Mouse (Mus musculus): ENCODE data around the gene C1rb. TPM values are rescaled to one million over a fixed set of nuclear protein-coding genes. Genes with fewer than 3 reads are reported as not detected.
"Not testable (repeated sequence)": the region's sequence is repeated elsewhere in the genome, so short reads cannot be mapped to it uniquely, and the experiment has no call there.

C1rb gene
- total RNA-seq (2021): under 1 TPM; 0.14 to 0.20 TPM
- long read RNA-seq, experiment 1: 0 reads
- long read RNA-seq, experiment 2: 0 reads

- peak; percentile 95 for TF ChIP-seq CTCF (IDR thresholded peaks at IDR 0.05)
- peak; percentile 46 to 72 for DNase-seq (ENCODE audit: extremely low spot score in 1 of 2, low spot score in 2 of 2)
- intact Hi-C loops (cut with DNase I): loop anchor here (1.0 to 5.0 kb wide), 3 partner anchors 67 to 187 kb away; partner anchors contain the start of genes Atn1, C1s2 and Gm45234
- H3K27ac ChIP-seq: no peak within 1 kb of the TSS
- H3K4me3 ChIP-seq: no peak within 1 kb of the TSS
Measured at GRCm38 (mm10) chr6:124570026-124570425, at the start of gene C1rb. C1rb (plus strand) TSS chr6:124570294.

DNA sequence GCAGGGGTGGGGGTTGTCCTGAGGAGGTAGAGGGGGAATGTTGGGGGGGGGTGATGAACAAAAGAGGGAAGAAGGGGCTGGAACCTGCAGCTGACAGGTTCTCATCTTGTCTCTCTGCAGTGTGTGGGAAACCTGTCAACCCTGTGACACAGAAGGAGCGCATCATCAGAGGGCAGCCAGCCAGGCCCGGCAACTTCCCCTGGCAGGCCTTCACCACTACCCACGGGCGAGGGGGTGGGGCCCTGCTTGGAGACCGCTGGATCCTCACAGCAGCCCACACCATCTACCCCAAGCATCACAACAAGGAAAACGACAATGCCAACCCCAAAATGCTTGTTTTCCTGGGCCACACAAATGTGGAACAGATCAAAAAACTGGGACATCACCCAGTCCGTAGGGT lies 48.0 kb upstream of the C1rb start:
- H3K4me3 ChIP-seq; intact Hi-C loops (cut with DNase I); H3K27ac ChIP-seq: not testable (repeated sequence)
- DNase-seq (ENCODE audit: extremely low spot score in 1 of 2, low spot score in 2 of 2): peak; percentile 25 to 73

DNA sequence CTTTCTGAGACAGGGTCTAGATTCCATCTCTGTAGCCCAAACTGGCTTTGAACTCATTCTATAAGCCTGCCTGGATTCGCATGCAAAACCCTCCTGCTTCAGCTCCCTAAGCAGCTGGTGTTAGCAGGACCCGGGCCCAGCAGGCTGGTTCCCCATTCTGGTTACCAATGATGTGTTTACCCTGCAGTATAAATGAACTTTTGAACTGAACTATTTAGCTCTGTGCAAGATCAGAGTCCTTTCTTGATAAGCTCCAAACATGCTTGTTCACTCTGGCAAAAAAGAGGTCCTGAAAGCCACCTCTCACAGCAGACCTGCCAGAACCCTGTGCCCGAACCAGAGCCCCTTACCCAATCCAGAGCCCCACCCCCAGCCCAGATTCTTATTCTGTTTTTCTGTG lies 42.2 kb upstream of the C1rb start:
- TF ChIP-seq CTCF (IDR thresholded peaks at IDR 0.05): no peak
- intact Hi-C loops (cut with DNase I): no loop called here
- no peak for DNase-seq (ENCODE audit: extremely low spot score in 1 of 2, low spot score in 2 of 2)
- Histone ChIP-seq H3K27ac (no peak overlapping the region), H3K4me3 (no peak overlapping the region)

DNA sequence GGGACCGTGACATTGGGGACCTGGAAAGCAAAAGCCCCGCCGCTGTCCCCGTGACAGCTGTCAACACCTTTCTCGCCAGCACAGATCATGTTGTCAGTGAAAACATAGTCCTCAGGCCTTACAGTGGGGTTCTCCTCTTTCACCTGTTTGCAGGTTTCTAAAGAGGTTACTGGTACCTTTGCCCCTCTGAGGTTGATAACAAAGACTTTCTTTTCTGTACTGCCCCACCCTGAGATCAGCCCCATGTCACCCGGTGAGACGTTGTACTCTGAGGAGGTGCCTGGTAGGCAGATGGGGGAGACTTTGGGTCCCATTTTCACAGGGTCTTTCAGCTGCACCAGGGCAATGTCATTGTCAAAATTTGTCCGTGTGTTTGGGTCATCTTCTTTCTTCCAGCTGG lies 39.0 kb upstream of the C1rb start:
- no peak overlapping the region for H3K4me3 ChIP-seq
- intact Hi-C loops (cut with DNase I): no loop called here
- no peak overlapping the region for H3K27ac ChIP-seq
- no peak for DNase-seq (ENCODE audit: extremely low spot score in 1 of 2, low spot score in 2 of 2)
- no peak for TF ChIP-seq CTCF (IDR thresholded peaks at IDR 0.05)

GRCm38 (mm10) chr6:124536125-124536829 lies 33.8 kb upstream of the C1rb start:
- H3K4me3 ChIP-seq; H3K27ac ChIP-seq; DNase-seq (ENCODE audit: extremely low spot score in 1 of 2, low spot score in 2 of 2); intact Hi-C loops (cut with DNase I): not testable (repeated sequence)

DNA sequence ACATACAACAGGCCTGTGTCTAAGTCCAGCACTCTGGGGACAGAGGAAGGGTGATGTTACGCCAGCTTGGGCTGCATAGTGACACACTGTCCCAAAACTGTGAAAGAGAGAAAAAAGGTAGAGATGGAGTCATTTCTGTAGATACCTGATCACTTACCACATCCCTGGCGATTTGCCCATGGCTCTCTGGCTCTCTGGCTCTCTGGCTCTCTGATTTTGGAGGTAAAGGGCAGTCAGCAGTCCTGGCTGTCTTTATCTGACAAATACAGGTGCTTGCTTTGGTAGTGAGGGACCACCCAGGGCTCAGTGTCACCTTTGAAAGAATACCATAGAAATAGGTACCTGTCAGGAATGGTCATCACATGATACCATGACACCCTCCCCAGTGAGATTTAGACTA lies 28.9 kb upstream of the C1rb start:
- H3K27ac ChIP-seq; DNase-seq (ENCODE audit: extremely low spot score in 1 of 2, low spot score in 2 of 2); H3K4me3 ChIP-seq; intact Hi-C loops (cut with DNase I): not testable (repeated sequence)

- intact Hi-C loops (cut with DNase I): loop anchor here (1.0 to 2.0 kb wide), 3 partner anchors 29 to 61 kb away; partner anchors contain the start of genes C1ra and C1rl
- peak; percentile 26 to 49 for DNase-seq (ENCODE audit: extremely low spot score in 1 of 2, low spot score in 2 of 2)
- H3K4me3 ChIP-seq, H3K27ac ChIP-seq: not testable (repeated sequence)
- peak; percentile 68 for TF ChIP-seq CTCF (IDR thresholded peaks at IDR 0.05)
Measured at GRCm38 (mm10) chr6:124542284-124542683, 27.8 kb upstream of the C1rb start, which contains the start of gene C1s1. C1s1 (minus strand) TSS chr6:124542359.

DNA sequence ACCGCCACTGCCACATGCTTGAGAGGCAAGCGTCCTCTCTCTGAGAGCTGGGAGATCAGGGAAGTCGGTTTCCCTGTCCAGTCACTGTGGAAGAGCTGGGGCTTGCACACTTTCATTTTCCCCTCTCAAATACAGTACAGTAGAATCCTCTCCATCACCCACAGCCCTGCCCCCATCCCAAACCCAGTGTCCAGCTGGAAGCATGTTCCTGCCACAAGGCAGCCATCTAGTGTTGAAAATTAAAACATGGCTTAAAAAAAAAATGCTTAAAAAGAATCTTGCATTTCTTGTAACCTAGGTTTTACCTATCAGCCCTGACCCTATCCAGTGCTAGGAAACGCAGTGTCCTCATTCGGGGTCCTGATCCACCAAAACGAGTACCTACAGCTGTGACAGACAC lies 25.6 kb upstream of the C1rb start:
- DNase-seq (ENCODE audit: extremely low spot score in 1 of 2, low spot score in 2 of 2): no peak
- peak; percentile 34 for TF ChIP-seq CTCF (IDR thresholded peaks at IDR 0.05)
- Histone ChIP-seq H3K4me3 (no peak overlapping the region), H3K27ac (no peak overlapping the region)
- intact Hi-C loops (cut with DNase I): no loop called here

DNA sequence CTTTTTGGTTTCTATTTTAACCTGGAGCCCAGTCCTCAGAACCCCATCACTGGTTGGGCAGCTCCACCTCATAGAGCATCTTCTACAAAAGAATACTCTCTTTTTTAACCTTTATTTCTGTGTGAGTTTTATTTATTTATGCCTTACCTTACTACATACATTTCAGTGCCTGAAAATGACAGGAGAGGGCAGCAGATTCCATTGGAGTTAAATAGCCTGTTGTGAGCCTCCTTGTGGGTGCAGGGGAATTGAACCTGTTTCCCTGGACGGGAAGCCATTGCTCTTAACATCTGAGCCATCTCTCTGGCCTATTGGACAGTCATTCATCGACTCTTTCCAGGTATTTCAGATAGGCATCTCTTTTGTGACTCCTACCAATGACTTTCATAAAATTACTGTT lies 24.7 kb upstream of the C1rb start:
- DNase-seq (ENCODE audit: extremely low spot score in 1 of 2, low spot score in 2 of 2): no peak
- intact Hi-C loops (cut with DNase I): no loop called here
- Histone ChIP-seq H3K4me3 (no peak overlapping the region), H3K27ac (no peak overlapping the region)
- TF ChIP-seq CTCF (IDR thresholded peaks at IDR 0.05): peak; percentile 21

GRCm38 (mm10) chr6:124547979-124548378 lies 22.1 kb upstream of the C1rb start:
- intact Hi-C loops (cut with DNase I); H3K27ac ChIP-seq; H3K4me3 ChIP-seq; DNase-seq (ENCODE audit: extremely low spot score in 1 of 2, low spot score in 2 of 2): not testable (repeated sequence)

DNA sequence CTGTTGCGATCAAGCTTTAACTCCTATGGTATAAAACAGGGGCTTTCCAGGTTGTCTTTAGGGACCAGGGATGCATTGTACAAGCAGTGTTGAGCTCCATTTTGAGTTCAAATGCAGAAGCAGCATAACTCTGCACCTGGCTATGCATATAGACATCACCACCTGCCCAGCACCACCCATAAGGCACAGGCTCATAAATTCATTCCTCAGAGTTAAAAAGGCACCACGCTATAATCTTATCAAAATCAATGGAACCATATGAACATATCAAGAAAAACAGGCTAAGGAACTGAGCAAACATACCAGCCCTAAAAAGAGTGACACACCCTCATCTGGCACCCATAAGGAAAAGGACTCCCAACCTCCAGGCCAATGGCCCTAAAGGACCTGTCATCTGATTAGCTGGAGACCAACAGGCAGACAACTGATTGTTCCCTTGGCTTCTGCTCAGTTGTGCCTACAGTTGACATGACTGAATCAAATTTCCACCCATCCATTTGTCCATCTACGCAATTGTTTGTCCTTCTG lies 21.0 kb upstream of the C1rb start:
- intact Hi-C loops (cut with DNase I): no loop called here
- Histone ChIP-seq H3K4me3 (no peak overlapping the region), H3K27ac (no peak overlapping the region)
- TF ChIP-seq CTCF (IDR thresholded peaks at IDR 0.05): no peak
- DNase-seq (ENCODE audit: extremely low spot score in 1 of 2, low spot score in 2 of 2): no peak

- DNase-seq (ENCODE audit: extremely low spot score in 1 of 2, low spot score in 2 of 2): no peak
- Histone ChIP-seq H3K27ac (no peak overlapping the region), H3K4me3 (no peak overlapping the region)
- intact Hi-C loops (cut with DNase I): no loop called here
- no peak for TF ChIP-seq CTCF (IDR thresholded peaks at IDR 0.05)
Measured at GRCm38 (mm10) chr6:124552766-124553165, 17.3 kb upstream of the C1rb start.

DNA sequence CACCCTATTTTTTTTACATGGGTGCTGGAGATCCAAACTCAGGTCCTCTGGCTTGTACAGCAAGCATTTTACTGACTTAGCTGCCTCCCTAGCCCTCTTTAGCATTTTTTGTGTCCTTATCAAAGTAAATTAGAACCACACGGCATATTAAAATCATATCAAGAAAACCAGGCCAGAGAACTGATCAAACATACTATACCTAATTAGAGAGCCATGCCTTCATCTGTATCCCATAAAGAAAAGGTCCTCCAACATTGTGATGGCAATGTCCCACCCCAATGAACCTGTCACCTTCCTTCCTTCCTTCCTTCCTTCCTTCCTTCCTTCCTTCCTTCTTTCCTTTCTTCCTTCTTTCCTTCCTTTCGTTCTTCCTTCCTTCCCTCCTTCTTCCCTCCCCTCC lies 14.1 kb upstream of the C1rb start:
- DNase-seq (ENCODE audit: extremely low spot score in 1 of 2, low spot score in 2 of 2); intact Hi-C loops (cut with DNase I); H3K4me3 ChIP-seq; H3K27ac ChIP-seq: not testable (repeated sequence)

- H3K27ac ChIP-seq; DNase-seq (ENCODE audit: extremely low spot score in 1 of 2, low spot score in 2 of 2); H3K4me3 ChIP-seq; intact Hi-C loops (cut with DNase I): not testable (repeated sequence)
Measured at GRCm38 (mm10) chr6:124561156-124561555, 8.9 kb upstream of the C1rb start.

DNA sequence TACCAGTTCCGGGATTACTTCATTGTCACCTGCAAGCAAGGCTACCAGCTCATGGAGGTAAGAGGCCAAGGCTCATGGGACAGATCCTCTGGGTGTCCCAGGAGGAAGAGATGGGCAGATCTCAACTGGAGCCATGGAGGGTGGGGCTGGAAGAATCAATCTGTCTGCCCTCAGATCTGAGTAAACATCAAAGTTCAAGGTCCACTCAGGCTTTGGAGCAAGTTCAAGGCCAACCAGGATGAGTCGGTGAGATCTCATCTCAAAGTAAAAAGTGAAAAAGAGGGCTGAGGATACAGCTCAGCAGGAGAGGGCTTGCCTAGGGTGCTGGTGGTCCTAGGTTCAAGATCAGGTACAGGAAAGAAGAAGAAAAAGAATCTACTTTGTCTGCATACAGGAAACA lies 8.5 kb upstream of the C1rb start:
- intact Hi-C loops (cut with DNase I); DNase-seq (ENCODE audit: extremely low spot score in 1 of 2, low spot score in 2 of 2); H3K27ac ChIP-seq; H3K4me3 ChIP-seq: not testable (repeated sequence)

GRCm38 (mm10) chr6:124575155-124575678 lies 5.1 kb downstream of the C1rb start:
- DNase-seq (ENCODE audit: extremely low spot score in 1 of 2, low spot score in 2 of 2); intact Hi-C loops (cut with DNase I); H3K4me3 ChIP-seq; H3K27ac ChIP-seq: not testable (repeated sequence)

DNA sequence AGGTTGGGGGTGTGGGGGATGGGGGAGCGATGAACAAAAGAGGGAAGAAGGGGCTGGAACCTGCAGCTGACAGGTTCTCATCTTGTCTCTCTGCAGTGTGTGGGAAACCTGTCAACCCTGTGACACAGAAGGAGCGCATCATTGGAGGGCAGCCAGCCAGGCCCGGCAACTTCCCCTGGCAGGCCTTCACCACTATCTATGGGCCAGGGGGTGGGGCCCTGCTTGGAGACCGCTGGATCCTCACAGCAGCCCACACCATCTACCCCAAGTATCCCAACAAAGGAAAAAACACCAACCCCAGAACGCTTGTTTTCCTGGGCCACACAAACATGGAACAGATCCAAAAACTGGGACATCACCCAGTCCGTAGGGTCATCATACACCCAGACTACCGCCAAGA lies 10.1 kb downstream of the C1rb start:
- H3K4me3 ChIP-seq; DNase-seq (ENCODE audit: extremely low spot score in 1 of 2, low spot score in 2 of 2); intact Hi-C loops (cut with DNase I); H3K27ac ChIP-seq: not testable (repeated sequence)

Measured in left cerebral cortex, adult 2 months (tissue).